In genomic region chr10:127604465-127605250, GRCm38 (mm10) we compare ENCODE assay signal across 8 mouse cellular contexts. TPM values are rescaled to one million over a fixed set of nuclear protein-coding genes. Genes with fewer than 3 reads are reported as not detected.
A peak's percentile ranks its signal among the peaks of the same experiment; 100 is the strongest.
DNase-seq lines count a peak whose midpoint lies in the region; ATAC-seq and TF ChIP-seq lines count a peak whose summit lies in the region.

No protein-coding gene starts in this region.

- DNase-seq in heart, adult 11 months, result peak; percentile 98
- no peak for DNase-seq in heart, adult 8-10 months (ENCODE audit: low spot score)
- peak; percentile 62 for DNase-seq in G1E (ENCODE audit: low spot score)
- no peak for DNase-seq in heart, embryonic 10.5 days (ENCODE audit: low spot score)
- no peak for DNase-seq in embryo, embryonic 9.5 days (ENCODE audit: extremely low spot score)

- H3K4me2 ChIP-seq in limb, embryonic 13.5 days (replicated peaks), result no peak overlapping the region
- peak overlapping the region; percentile 60 for H3K4me2 ChIP-seq in myocyte (ENCODE audit: low read depth)

- ATAC-seq in G1E (ENCODE audit: extremely low read depth, insufficient number of reproducible peaks, low FRiP score, poor library complexity, severe bottlenecking), result peak; percentile 80
- no peak for ATAC-seq in limb, embryonic 13.5 days (ENCODE audit: low FRiP score, low read depth)
- no peak for ATAC-seq in CD4-positive, CD25-positive, alpha-beta regulatory T cell, adult 4 months

- H3K27me3 ChIP-seq in G1E (ENCODE audit: insufficient read depth, low read length) (peaks cover 76% of the 10 kb centered on the region), myocyte (ENCODE audit: control insufficient read depth, insufficient read depth, insufficient read length) (no peaks in the 10 kb centered on the region)
- H3K27me3 ChIP-seq in heart, embryonic 10.5 days (ENCODE audit: insufficient read depth, poor library complexity, severe bottlenecking), result no peaks in the 10 kb centered on the region
- H3K27me3 ChIP-seq in limb, embryonic 13.5 days, result no peaks in the 10 kb centered on the region

- H3ac ChIP-seq in myocyte (ENCODE audit: control insufficient read depth, insufficient read length), result no peak overlapping the region

- H3K36me3 ChIP-seq in G1E (replicated peaks) (no peaks in the 10 kb centered on the region), myocyte (ENCODE audit: control insufficient read depth, insufficient read depth) (peaks cover 32% of the 10 kb centered on the region)
- H3K36me3 ChIP-seq in heart, embryonic 10.5 days, result peaks cover 70% of the 10 kb centered on the region
- peaks cover 96% of the 10 kb centered on the region for H3K36me3 ChIP-seq in limb, embryonic 13.5 days

- H3K79me2 ChIP-seq in myocyte (ENCODE audit: control insufficient read depth, insufficient read depth), result peaks cover 9% of the 10 kb centered on the region

- no peaks in the 10 kb centered on the region for H3K9me3 ChIP-seq in G1E (replicated peaks)
- H3K9me3 ChIP-seq in heart, embryonic 10.5 days, result no peaks in the 10 kb centered on the region
- no peaks in the 10 kb centered on the region for H3K9me3 ChIP-seq in limb, embryonic 13.5 days

- no peak for TF ChIP-seq CTCF in G1E (IDR thresholded peaks at IDR 0.05; ENCODE audit: low read depth, low read length)

- peak overlapping the region; percentile 36 for H3K27ac ChIP-seq in heart, embryonic 10.5 days
- peak overlapping the region; percentile 23; the same call in 1 of the 2 replicates for H3K27ac ChIP-seq in limb, embryonic 13.5 days

- no peak overlapping the region for H3K9ac ChIP-seq in limb, embryonic 13.5 days

- TF ChIP-seq POLR2A in myocyte (IDR thresholded peaks at IDR 0.05; ENCODE audit: insufficient read length, low read depth), result no peak

- H3K4me3 ChIP-seq in G1E (ENCODE audit: low read depth, low read length) (peak overlapping the region; percentile 42; the same call in 1 of the 2 replicates), myocyte (no peak overlapping the region)
- no peak overlapping the region for H3K4me3 ChIP-seq in heart, embryonic 10.5 days
- no peak overlapping the region for H3K4me3 ChIP-seq in limb, embryonic 13.5 days

- WGBS in heart, embryonic 10.5 days, result 51% methylated on average over 15 of the region's 15 CpGs
- 34% methylated on average over 15 of the region's 15 CpGs for WGBS in limb, embryonic 13.5 days

- peaks cover 36% of the 10 kb centered on the region for H3K4me1 ChIP-seq in G1E (ENCODE audit: insufficient read depth, low read depth, low read length)
- peaks cover 44% of the 10 kb centered on the region for H3K4me1 ChIP-seq in heart, embryonic 10.5 days
- H3K4me1 ChIP-seq in limb, embryonic 13.5 days, result peaks cover 58% of the 10 kb centered on the region

TF ChIP-seq in myocyte, 11 proteins besides CTCF, POLR2A, EP300 and RAD21:
- TF ChIP-seq MAX (IDR thresholded peaks at IDR 0.05; ENCODE audit: low read depth) (no peak), MYOG (IDR thresholded peaks at IDR 0.05; ENCODE audit: control insufficient read depth in 1 of 3, insufficient read depth in 1 of 3, insufficient read length in 2 of 3, low read depth in 2 of 3) (peak in 2 of 3 experiments; percentile 28 to 84), CEBPB (IDR thresholded peaks at IDR 0.05; ENCODE audit: insufficient read depth, poor library complexity, severe bottlenecking) (peak; percentile 44; the same call in 1 of the 2 replicates), TCF12 (IDR thresholded peaks at IDR 0.05; ENCODE audit: insufficient read depth, poor library complexity, severe bottlenecking) (no peak), USF1 (IDR thresholded peaks at IDR 0.05; ENCODE audit: low read depth) (no peak), E2F4 (IDR thresholded peaks at IDR 0.05; ENCODE audit: insufficient read depth) (no peak), MYOD1 (IDR thresholded peaks at IDR 0.05; ENCODE audit: control insufficient read depth in 1 of 3, insufficient read length in 2 of 3, low read depth in 2 of 3) (peak in 2 of 3 experiments; percentile 69 to 79), REST (IDR thresholded peaks at IDR 0.05; ENCODE audit: insufficient read depth, insufficient read length) (no peak), SRF (IDR thresholded peaks at IDR 0.05; ENCODE audit: control insufficient read depth, insufficient read length, low read depth) (peak; percentile 30)

RNA-seq across cellular contexts. Expression of gene Lrp1, which starts 16.3 kb away (rescaled TPM):
- 10 to 100 TPM; 64.0 to 88.9 (median 74.0) TPM for total RNA-seq in heart, adult 8-10 months (2022)
- 0.30 TPM in 1 of 2 replicates, not detected in the other for total RNA-seq in G1E (2014; fragmentation: Nextera tagmentation)
- total RNA-seq in G1E (2017), result 0.06 and 0.27 TPM in 2 replicates
- polyA plus RNA-seq in G1E (2012), result 0.67 and 0.86 TPM in 2 replicates
- polyA plus RNA-seq in heart, embryonic 10.5 days (2016; fragmentation: Nextera tagmentation; extraction: Ambion mirVana), result 37.4 and 51.8 TPM in 2 replicates
- polyA plus RNA-seq in limb, embryonic 13.5 days (2015; fragmentation: Nextera tagmentation; extraction: Ambion mirVana), result 123 and 127 TPM in 2 replicates
- 244 TPM for polyA plus RNA-seq in myocyte (2012; fragmentation: generic; extraction: Trizol)
- under 1 TPM; 0.30 to 0.96 TPM for polyA plus RNA-seq in CD4-positive, CD25-positive, alpha-beta regulatory T cell, adult 4 months (2017; shearing (Covaris generic))

RNA-seq across cellular contexts. Expression of gene Stat6, which starts 38.1 kb away (rescaled TPM):
- 10 to 100 TPM; 38.4 to 43.7 (median 43.2) TPM for total RNA-seq in heart, adult 8-10 months (2022)
- total RNA-seq in G1E (2014; fragmentation: Nextera tagmentation) (44.0 and 55.0 TPM in 2 replicates), G1E (2017) (84.0 and 90.5 TPM in 2 replicates)
- polyA plus RNA-seq in G1E (2012) (65.5 and 69.5 TPM in 2 replicates), myocyte (2012; fragmentation: generic; extraction: Trizol) (0.26 TPM)
- polyA plus RNA-seq in heart, embryonic 10.5 days (2016; fragmentation: Nextera tagmentation; extraction: Ambion mirVana), result 22.5 and 28.1 TPM in 2 replicates
- 14.3 and 15.0 TPM in 2 replicates for polyA plus RNA-seq in limb, embryonic 13.5 days (2015; fragmentation: Nextera tagmentation; extraction: Ambion mirVana)
- 100 to 1,000 TPM; 173 to 320 TPM for polyA plus RNA-seq in CD4-positive, CD25-positive, alpha-beta regulatory T cell, adult 4 months (2017; shearing (Covaris generic))

Comparison
In these comparisons a context has a peak if more than half of its experiments do, and no peak if none do; other contexts are left out.
1. DNase-seq: peak in heart, adult 11 months (single experiment) and G1E (single experiment); none in heart, adult 8-10 months (single experiment), heart, embryonic 10.5 days (single experiment) and embryo, embryonic 9.5 days (single experiment).
2. RNA of gene Lrp1, which starts 16.3 kb away (polyA plus RNA-seq): 244 TPM in myocyte (single experiment), 123 to 127 TPM in limb, embryonic 13.5 days and 37.4 to 51.8 TPM in heart, embryonic 10.5 days; 0.30 to 0.96 TPM in CD4-positive, CD25-positive, alpha-beta regulatory T cell, adult 4 months and 0.67 to 0.86 TPM in G1E; every median in the first group is over 10 times any median in the second.
3. RNA of gene Stat6, which starts 38.1 kb away (polyA plus RNA-seq): 173 to 320 TPM in CD4-positive, CD25-positive, alpha-beta regulatory T cell, adult 4 months, 65.5 to 69.5 TPM in G1E, 22.5 to 28.1 TPM in heart, embryonic 10.5 days and 14.3 to 15.0 TPM in limb, embryonic 13.5 days; 0.26 TPM in myocyte (single experiment); every median in the first group is over 10 times any median in the second.